Mouse (Mus musculus) liver, embryonic 11.5 days (tissue): Measurements from ENCODE around the gene Fam19a3. TPM values are rescaled to one million over a fixed set of nuclear protein-coding genes. Genes with fewer than 3 reads are reported as not detected.
"Not testable (repeated sequence)": the region's sequence is repeated elsewhere in the genome, so short reads cannot be mapped to it uniquely, and the experiment has no call there.

Experiments
- ATAC-seq: fragments of 200-750 bp; cut with Nextera tagmentation; replicated peaks from 2 replicates; pipeline ENCODE4 v1.8.0; 2017; ENCODE audit warnings: moderate number of reproducible peaks, mild to moderate bottlenecking, moderate TSS enrichment, moderate library complexity; ENCODE audit not compliant: low FRiP score
- DNase-seq: peaks from one replicate; pipeline ENCODE4 v3.0.0-alpha.2; 2017; ENCODE audit warnings: low spot score
- H3K27ac ChIP-seq: fragments of 300-500 bp; sonication (generic); 2 replicates; pipeline ENCODE4 v1.5.1; 2014; ENCODE audit warnings: mild to moderate bottlenecking, low read depth, low read length, control low read depth
- H3K27me3 ChIP-seq: fragments of 300-500 bp; sonication (generic); replicated peaks from 2 replicates; pipeline ENCODE4 v1.6.1; 2014; ENCODE audit warnings: low read length, mixed read lengths; ENCODE audit not compliant: control insufficient read depth, insufficient read depth
- H3K36me3 ChIP-seq: fragments of 300-500 bp; sonication (generic); 2 replicates; pipeline ENCODE4 v1.6.1; 2014; ENCODE audit warnings: mild to moderate bottlenecking, low read length, moderate library complexity, mixed read lengths; ENCODE audit not compliant: control insufficient read depth, insufficient read depth
- H3K4me1 ChIP-seq: fragments of 300-500 bp; sonication (generic); replicated peaks from 2 replicates; pipeline ENCODE4 v1.6.1; 2014; ENCODE audit warnings: low read length, mixed read lengths; ENCODE audit not compliant: control insufficient read depth, insufficient read depth
- H3K4me2 ChIP-seq: fragments of 300-500 bp; sonication (generic); 2 replicates; pipeline ENCODE4 v1.6.1; 2014; ENCODE audit warnings: mild to moderate bottlenecking, control low read depth, moderate library complexity
- H3K4me3 ChIP-seq: fragments of 300-500 bp; sonication (generic); 2 replicates; pipeline ENCODE4 v1.5.1; 2014; ENCODE audit warnings: low read depth, low read length, control low read depth
- H3K9ac ChIP-seq: fragments of 300-500 bp; sonication (generic); 2 replicates; pipeline ENCODE4 v1.6.1; 2014; ENCODE audit warnings: low read depth, low read length, control low read depth
- H3K9me3 ChIP-seq: fragments of 300-500 bp; sonication (generic); 2 replicates; pipeline ENCODE4 v1.6.1; 2016; ENCODE audit warnings: low read length, inconsistent platforms, mixed read lengths; ENCODE audit not compliant: control insufficient read depth
- WGBS: fragments of 180-500 bp; shearing (Covaris S2); extraction: QIAGEN DNeasy Blood & Tissue Kit; methylation state at CpG from one replicate; pipeline ENCODE4 v1.1.7; 2014; 5-methylcytosine and 5-hydroxymethylcytosine counted together
- polyA plus RNA-seq: library from polyadenylated mRNA; unstranded; fragments of >200 nt; fragmentation: Nextera tagmentation; extraction: Ambion mirVana; gene quantifications from 2 replicates; pipeline ENCODE4 v1.2.1, GENCODE M21; 2014

Gene Fam19a3
- polyA plus RNA-seq, 1 experiment from 2014 or later: not detected

DNA sequence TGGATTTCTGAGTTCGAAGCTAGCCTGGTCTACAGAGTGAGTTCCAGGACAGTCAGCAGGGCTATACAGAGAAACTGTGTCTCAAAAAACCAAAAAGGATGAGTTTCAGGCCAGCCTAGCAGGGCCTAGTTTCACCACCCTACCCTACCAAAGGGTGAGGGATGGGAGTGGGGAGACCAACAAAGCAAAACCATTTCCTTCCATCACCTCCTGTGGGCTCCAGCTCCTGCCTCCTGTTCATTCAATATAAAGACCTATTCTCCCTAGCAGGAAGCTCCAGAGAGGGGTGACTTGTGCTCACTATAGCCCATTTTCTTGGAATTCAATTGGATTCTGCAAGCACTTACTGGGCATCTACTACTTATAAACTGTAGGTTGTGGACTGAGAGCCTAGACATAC is 33.1 kb upstream of the Fam19a3 start:
- Histone ChIP-seq H3K27ac (no peak overlapping the region), H3K4me2 (no peak overlapping the region), H3K4me3 (no peak overlapping the region), H3K4me1 (peaks cover 15% of the 10 kb centered on the region), H3K9ac (no peak overlapping the region), H3K36me3 (peaks cover 2% of the 10 kb centered on the region; the same call in 1 of the 2 replicates), H3K27me3 (no peaks in the 10 kb centered on the region), H3K9me3 (no peaks in the 10 kb centered on the region)
- ATAC-seq (no peak), DNase-seq (no peak)
- WGBS: 91% methylated on average over 1 of the region's 1 CpGs

DNA sequence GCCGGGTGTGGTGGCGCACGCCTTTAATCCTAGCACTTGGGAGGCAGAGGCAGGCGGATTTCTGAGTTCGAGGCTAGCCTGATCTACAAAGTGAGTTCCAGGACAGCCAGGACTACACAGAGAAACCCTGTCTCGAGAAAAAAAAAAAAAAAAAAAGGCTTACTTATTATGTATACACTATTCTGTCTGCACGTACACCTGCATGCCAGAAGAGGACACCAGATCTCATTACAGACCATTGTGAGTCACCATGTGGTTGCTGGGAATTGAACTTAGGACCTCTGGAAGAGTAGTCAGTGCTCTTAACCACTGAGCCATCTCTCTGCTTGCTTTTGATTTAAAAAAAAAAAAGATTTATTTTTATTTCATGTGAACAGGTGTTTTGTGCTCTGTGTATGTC is 31.6 kb upstream of the Fam19a3 start:
- not testable (repeated sequence) for DNase-seq, H3K4me2 ChIP-seq, H3K27ac ChIP-seq, H3K4me3 ChIP-seq, H3K36me3 ChIP-seq, ATAC-seq, H3K4me1 ChIP-seq, H3K9me3 ChIP-seq, H3K9ac ChIP-seq, H3K27me3 ChIP-seq
- WGBS: 87% methylated on average over 7 of the region's 7 CpGs

DNA sequence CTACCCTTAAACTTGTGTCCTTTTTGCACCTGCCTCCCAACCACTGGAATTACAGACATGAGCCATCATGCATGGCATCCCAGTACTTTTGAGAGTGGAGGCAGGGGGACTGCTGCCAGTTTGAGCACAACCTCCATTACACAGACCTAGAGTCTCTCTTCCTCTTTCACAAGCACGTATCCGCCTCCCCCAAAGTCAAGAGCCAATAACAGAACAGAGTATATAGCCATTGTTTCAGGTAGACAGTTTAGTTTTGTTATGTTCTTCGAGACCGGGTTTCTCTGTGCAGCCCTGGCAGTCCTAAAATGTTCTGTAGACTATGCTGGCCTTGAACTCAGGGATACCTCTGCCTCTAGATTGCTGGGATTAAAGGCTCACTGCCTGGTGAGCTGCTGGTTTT is 30.6 kb upstream of the Fam19a3 start:
- no peak overlapping the region for H3K4me2 ChIP-seq
- no peak for DNase-seq
- H3K4me1 ChIP-seq: peaks cover 6% of the 10 kb centered on the region
- H3K9ac ChIP-seq: no peak overlapping the region
- H3K27ac ChIP-seq: no peak overlapping the region
- H3K27me3 ChIP-seq: no peaks in the 10 kb centered on the region
- no peaks in the 10 kb centered on the region for H3K9me3 ChIP-seq
- ATAC-seq: no peak
- peaks cover 2% of the 10 kb centered on the region; the same call in 1 of the 2 replicates for H3K36me3 ChIP-seq
- WGBS: 88% methylated on average over 4 of the region's 4 CpGs
- H3K4me3 ChIP-seq: no peak overlapping the region

DNA sequence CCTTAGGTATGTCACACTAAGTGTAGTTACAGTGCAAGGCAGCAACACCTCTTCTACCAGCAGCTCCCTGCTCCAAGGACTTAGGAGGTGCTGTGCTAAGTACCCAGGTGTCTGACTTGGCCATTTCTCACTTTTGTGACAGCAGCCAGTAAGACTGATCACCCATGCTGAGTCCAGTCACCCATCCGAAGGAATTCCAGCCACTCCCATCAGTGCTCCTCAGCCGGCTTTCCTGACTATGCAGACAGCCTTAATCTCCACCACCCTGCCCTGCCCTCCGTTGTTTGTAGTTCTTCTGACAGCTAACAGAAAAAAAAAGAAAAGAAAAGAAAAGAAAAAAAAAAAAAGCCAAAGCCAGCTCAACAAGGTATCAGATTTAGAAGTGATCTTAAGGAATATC is 30.1 kb upstream of the Fam19a3 start:
- no peak for ATAC-seq
- Histone ChIP-seq H3K9ac (no peak overlapping the region), H3K27me3 (no peaks in the 10 kb centered on the region), H3K9me3 (no peaks in the 10 kb centered on the region), H3K4me1 (peaks cover 3% of the 10 kb centered on the region), H3K27ac (no peak overlapping the region), H3K4me2 (no peak overlapping the region), H3K4me3 (no peak overlapping the region), H3K36me3 (peaks cover 2% of the 10 kb centered on the region; the same call in 1 of the 2 replicates)
- no peak for DNase-seq
- WGBS: 54% methylated on average over 3 of the region's 3 CpGs

DNA sequence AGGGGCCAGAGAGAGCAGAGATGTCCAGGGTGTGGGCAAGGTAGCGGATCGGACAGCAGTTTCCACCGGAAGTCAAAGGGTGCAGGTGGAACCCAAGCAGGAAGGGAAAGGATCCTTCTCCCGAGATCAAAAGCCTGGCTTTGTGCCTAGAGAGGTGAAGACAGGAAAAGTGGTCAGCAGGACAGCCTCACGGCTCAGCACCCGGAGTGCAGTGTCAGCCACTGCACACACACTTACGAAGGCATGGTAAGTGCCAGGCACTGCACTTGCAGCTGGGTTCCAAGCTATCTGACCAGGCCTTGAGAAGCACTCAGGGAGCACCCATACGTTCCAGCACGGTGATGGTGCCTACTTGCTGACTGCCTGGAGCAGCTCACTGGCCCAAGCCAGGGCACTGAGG is 23.9 kb upstream of the Fam19a3 start:
- no peak for ATAC-seq
- 83% methylated on average over 9 of the region's 9 CpGs for WGBS
- no peak overlapping the region for H3K9ac ChIP-seq
- DNase-seq: no peak
- H3K4me2 ChIP-seq: no peak overlapping the region
- H3K9me3 ChIP-seq: no peaks in the 10 kb centered on the region
- no peaks in the 10 kb centered on the region for H3K27me3 ChIP-seq
- no peaks in the 10 kb centered on the region for H3K4me1 ChIP-seq
- no peak overlapping the region for H3K4me3 ChIP-seq
- peaks cover 13% of the 10 kb centered on the region; the same call in 1 of the 2 replicates for H3K36me3 ChIP-seq
- no peak overlapping the region for H3K27ac ChIP-seq

DNA sequence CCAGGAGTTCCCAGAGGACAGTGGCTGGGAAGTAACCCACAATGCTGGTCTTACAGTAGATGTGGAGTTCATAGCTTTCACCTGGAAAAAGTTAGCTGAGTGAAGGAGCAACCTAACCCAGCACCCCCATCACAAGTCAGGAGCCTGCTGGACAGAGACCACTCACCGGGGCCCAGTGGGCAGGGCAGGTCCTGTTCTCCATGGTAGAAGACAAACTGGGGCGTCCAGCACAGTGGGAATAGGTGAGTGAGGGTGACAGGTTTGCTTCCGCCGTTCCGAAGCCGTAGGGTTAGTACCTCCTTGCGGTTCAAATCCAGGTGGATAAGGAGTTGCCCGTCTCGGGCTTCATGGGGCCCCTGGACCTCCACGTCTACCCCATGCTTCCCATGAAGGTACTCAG is 22.7 kb upstream of the Fam19a3 start:
- no peak overlapping the region for H3K4me2 ChIP-seq
- ATAC-seq (no peak), DNase-seq (no peak)
- peaks cover 16% of the 10 kb centered on the region for H3K36me3 ChIP-seq
- no peaks in the 10 kb centered on the region for H3K4me1 ChIP-seq
- 93% methylated on average over 10 of the region's 10 CpGs for WGBS
- H3K27ac ChIP-seq: no peak overlapping the region
- no peaks in the 10 kb centered on the region for H3K9me3 ChIP-seq
- no peak overlapping the region for H3K4me3 ChIP-seq
- H3K9ac ChIP-seq: no peak overlapping the region
- H3K27me3 ChIP-seq: no peaks in the 10 kb centered on the region

DNA sequence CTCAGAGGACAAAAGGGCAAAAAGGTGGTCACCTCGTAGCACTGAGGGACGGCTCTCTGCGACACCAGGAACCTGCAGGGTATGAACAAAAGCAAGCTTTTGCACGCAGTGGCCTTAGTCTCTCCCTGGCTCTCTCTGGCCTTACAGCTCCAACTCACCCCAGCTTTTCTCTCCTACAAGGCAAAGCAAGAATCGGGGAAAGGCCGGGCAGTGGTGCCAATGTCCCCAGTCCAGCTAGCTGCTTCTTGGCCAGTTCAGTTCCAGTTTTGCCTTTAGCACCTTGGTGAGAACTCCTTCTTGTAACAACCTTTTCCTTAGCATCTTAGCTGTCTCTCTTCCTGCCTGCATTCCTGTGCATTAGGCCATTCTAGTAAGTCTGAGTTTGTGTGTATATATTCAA is 19.8 kb upstream of the Fam19a3 start:
- no peak overlapping the region for H3K27ac ChIP-seq
- WGBS: 89% methylated on average over 6 of the region's 6 CpGs
- no peaks in the 10 kb centered on the region for H3K9me3 ChIP-seq
- no peak overlapping the region for H3K4me2 ChIP-seq
- no peak overlapping the region for H3K9ac ChIP-seq
- H3K36me3 ChIP-seq: peaks cover 24% of the 10 kb centered on the region
- no peak for DNase-seq
- no peaks in the 10 kb centered on the region for H3K4me1 ChIP-seq
- H3K4me3 ChIP-seq: no peak overlapping the region
- no peak for ATAC-seq
- H3K27me3 ChIP-seq: no peaks in the 10 kb centered on the region

DNA sequence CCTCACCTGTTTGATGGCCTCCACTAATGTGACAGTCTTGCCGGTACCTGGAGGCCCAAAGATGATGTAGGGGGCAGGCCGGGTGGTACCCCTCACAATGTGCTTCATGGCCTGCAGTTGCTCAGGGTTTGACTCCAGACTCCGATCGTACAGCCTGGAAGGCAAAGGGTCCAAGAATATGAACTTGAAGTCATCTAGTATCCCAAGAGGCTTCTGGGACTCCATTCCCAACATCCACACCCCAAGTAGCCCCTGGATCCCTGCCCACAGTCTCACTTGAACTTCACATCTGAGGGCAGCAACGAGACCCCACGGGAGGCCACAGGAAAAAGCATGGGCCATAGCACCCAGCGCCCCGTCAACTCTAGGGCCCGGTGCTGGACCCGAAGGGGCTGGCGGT is 19.0 kb upstream of the Fam19a3 start:
- Histone ChIP-seq H3K27ac (no peak overlapping the region), H3K9ac (no peak overlapping the region), H3K36me3 (peaks cover 26% of the 10 kb centered on the region), H3K4me2 (no peak overlapping the region), H3K27me3 (no peaks in the 10 kb centered on the region), H3K4me3 (no peak overlapping the region), H3K9me3 (no peaks in the 10 kb centered on the region), H3K4me1 (peaks cover 3% of the 10 kb centered on the region)
- DNase-seq: no peak
- ATAC-seq: no peak
- WGBS: 94% methylated on average over 11 of the region's 11 CpGs

DNA sequence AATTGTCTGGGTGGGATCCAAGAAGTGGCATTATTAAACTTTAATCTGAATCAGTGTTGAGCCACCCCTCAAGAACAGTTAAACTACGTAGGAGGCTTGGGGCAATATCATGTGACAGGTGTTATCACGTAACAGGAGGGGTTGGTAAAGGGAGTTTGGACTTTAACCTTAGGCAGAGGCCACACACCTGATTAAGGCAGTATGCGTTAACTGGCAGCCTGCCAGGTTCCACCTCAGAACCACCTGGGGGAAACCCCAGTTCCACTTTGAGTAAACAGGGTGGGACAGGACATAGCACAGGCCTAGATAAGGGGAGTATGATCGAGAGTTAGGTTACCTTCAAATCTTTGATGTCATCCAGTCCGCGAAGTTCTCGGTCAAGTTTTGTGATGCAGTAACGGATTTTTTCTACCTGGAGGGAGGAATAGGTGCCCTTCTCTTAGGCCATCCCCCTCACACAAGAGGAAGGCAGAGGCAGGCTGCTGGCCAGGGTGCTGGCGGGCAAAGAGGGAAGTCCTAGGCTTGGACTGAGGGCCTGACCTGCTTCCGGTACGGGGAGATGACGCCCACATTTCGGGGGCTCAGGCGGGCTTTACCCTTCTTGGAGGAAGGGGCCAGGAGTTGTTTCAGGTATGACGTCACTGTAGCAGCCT is 14.9 kb upstream of the Fam19a3 start:
- Histone ChIP-seq H3K27me3 (no peaks in the 10 kb centered on the region), H3K4me3 (no peak overlapping the region), H3K36me3 (peaks cover 26% of the 10 kb centered on the region), H3K4me2 (no peak overlapping the region), H3K4me1 (peaks cover 29% of the 10 kb centered on the region), H3K9me3 (no peaks in the 10 kb centered on the region), H3K27ac (no peak overlapping the region), H3K9ac (no peak overlapping the region)
- no peak for DNase-seq
- WGBS: 74% methylated on average over 15 of the region's 15 CpGs
- ATAC-seq: peak; percentile 44
